Mouse (Mus musculus) frontal cortex, adult 2 months (tissue): Measurements from ENCODE around the gene Cpz. TPM values are rescaled to one million over a fixed set of nuclear protein-coding genes. Genes with fewer than 3 reads are reported as not detected.

Experiments used
- polyA plus RNA-seq: library from polyadenylated mRNA; depleted of rRNA; stranded (reverse); fragments of >200 nt; gene quantifications from 2 replicates; pipeline ENCODE4 v1.2.3, GENCODE M21; 2012; rRNA removed

Gene Cpz
- polyA plus RNA-seq, 1 experiment = 0.64 TPM

Other genes starting within 250 kb of the Cpz start
- 10.8 and 11.1 TPM in 2 replicates for gene Adra2c, start 247.4 kb downstream of the Cpz start, polyA plus RNA-seq
- not detected in 2 replicates for gene Hmx1, start 136.6 kb downstream of the Cpz start, polyA plus RNA-seq
- gene Trmt44, start 49.4 kb upstream of the Cpz start, polyA plus RNA-seq = 5.5 and 6.8 TPM in 2 replicates
- 28.0 and 29.4 TPM in 2 replicates for gene Acox3, start 57.3 kb upstream of the Cpz start, polyA plus RNA-seq
- 5.1 and 6.2 TPM in 2 replicates for gene Htra3, start 154.1 kb upstream of the Cpz start, polyA plus RNA-seq
- 1.1 and 1.6 TPM in 2 replicates for gene Sh3tc1, start 214.3 kb upstream of the Cpz start, polyA plus RNA-seq
- 113 and 135 TPM in 2 replicates for gene Ablim2, start 232.2 kb upstream of the Cpz start, polyA plus RNA-seq